Mouse (Mus musculus) thymus, postnatal 36 days (tissue): ENCODE data around the gene Dpm1.

ENCODE experiments used
- DNase-seq, 2 experiments: peaks; one replicate each; pipeline ENCODE4 v3.0.0; 2022; ENCODE audit warnings: mixed read lengths in 2 of 2

Dpm1 gene

DNA sequence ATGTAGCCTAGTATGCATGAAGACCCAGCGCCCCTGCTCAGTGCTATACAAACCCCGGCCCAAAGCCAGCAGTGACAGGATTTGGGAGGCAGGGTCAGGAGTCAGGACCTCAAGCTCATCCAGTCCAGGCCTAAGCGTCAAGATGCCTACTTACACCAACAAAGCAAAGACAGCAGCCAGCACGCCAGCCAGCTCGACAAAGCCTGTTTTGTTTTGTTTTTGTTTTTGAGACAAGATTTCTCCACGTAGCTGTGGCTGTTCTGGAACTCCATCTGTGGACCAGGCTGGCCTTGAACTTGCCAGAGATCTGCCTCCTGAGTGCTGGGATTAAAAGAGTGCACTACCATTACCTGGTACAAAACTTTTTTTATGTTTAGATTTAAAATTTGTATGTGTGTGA lies 7.1 kb downstream of the Dpm1 start:
- no peak for DNase-seq

DNA sequence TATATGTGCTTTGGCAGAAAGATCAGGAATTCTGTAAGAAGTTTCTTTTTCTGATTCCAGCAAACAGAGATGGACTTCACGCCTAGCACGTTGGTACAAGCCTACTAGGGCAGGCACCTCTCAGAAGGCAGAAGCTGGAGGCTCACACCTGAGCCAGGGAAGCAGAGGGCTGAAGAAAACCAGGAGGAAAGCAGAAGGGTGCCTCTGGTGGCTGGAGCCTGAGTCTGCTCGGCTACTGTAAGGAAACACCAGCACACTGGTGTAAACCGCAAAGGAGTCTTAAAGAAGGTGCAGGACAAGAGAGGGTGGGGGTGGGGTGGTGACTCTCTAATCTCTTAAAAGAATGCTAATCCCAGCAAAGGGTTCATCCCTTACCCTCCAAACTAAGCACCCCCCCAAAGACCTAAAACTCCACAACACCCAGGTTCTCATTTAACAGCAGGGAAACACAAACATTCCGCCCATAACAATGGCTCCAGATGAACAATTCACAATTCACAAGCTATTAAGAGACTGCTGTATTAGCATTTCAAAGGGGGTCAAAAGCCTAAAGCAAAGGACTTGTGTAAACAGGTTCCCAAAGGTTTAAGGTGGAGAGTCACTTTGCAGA lies 16.5 kb downstream of the Dpm1 start:
- no peak for DNase-seq

DNA sequence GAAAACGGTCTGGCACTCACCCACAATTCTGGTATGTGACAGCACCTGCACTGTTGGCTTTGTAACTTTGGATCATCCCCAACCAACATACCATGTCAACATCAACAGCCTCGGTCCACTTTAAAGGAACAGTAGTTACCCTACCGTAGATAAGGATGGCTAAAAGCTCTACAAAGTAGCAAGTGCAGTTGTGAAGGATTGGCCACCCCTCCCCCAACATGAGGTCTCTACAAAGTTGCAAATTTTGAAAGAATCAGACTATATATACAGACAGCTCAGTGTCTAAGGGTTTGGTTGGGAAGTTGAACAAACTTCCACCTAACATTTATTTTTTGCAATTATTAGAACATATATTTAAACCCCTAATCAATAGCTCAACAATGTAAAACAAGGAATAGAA lies 22.5 kb downstream of the Dpm1 start:
- no peak for DNase-seq

DNA sequence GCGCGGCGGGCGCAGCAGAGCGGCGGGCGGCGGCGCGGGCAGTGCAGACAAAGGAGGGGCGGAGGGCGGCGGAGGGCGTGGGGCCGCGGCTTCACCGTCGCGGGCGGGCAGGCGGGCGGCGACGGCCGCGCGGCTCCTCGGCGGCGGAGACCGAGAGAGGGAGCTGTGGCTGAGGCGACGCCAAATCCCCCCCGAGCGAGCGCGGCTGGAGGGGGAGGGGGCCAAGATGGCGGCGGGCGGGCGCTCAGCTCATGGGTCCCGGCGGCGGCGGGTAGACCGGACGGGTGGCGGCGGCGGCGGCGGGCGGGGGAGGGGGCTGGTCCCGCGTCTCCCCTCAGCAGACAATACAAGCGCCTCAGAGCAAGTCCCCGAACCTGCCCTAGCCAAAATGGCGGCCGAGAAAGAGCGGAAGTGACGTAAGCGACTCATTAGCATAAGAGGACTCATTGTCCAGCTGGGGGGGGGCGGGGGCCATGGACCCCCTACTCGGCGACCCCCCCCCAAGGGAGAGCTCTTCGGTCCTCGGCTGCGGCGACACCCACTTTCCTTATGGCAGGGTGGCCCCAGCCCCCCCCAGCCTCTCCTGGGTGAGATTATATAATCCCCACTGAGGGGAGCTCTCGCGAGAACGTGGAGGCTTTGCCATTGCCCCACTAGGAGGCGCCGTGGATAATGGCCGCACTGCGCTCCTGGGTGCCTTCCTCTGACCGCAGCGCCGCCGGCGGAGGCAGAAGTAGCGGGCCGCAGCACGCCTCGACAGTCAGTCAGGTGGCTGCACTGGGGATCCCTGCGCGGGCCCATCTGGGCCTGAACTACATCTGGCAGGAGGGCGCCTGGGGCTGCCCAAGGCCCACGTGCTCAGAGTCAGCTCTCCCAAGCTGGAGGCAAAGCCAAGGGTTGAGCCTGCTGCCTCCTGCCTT lies 23.4 kb downstream of the Dpm1 start, which contains the start of gene Adnp:
Gene Adnp, minus strand, starts transcription at position 388 of the 920 bp plus-strand sequence.
- DNase-seq, result peak; percentile 97

DNA sequence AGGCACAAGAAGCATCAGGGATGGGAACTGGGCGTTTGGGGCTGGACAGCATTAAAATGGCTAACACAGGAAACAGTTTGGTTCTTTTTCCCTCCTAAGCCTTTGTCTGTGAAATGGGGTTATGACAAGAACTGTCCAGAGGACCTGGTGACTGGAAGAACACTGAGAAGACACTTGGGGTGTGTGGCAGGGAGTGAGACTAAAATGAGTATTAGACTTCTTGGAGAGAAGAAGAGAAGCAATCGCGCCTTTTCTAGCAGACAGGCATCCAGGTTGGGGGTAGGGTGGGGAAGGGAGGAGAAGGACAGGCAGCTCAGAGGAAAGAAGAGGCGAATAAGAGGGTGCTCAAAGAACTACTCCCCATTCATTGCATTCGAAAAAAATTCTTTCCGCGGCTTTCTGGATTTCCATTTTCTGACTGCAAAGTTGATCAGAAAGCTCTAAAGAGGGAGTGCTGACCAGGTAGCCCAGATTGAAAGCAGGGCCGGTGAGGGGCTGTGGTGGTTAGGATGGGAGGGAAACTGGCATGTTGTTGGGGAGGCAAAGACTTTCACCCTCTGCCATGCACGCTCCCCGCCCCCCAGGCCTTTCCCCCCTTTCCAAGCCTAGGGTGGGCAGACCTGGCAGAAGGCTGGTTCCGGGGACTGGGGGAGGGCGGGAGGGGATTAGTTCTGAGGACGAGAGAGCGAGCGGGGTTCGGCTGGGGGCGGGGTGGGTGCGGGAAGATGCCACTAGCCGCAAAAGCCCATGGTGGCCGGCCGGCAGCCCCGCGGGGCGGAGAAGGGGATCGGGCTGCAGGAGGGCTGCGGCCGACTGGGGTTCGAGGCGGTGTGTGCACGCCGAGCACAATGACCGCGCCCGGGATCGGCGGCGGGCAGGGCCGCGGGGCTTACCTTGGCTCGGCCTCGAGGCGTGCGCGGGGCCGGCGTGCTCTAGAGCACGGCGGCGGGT lies 24.4 kb downstream of the Dpm1 start:
- peak; percentile 44 to 59 for DNase-seq

DNA sequence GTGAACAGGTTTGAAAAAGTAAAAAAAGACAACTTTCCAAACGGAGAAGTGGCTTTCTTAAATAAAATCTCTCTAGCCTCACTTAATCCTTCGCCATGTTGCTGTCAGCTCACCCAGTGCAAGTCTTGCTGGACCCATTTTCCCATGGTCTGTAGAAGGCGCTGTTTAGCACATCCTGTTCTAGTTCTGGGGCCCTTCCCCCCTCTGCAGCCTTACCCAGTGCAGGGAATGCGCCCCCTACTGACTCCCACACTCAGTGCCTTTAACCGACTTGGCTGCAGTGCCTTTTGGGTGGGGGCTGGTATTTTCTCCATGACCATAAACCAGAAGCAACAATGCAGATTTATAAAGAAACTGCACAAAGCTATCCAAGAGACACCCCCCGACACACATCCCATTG lies 25.1 kb downstream of the Dpm1 start:
- peak; percentile 87 to 89 for DNase-seq

DNA sequence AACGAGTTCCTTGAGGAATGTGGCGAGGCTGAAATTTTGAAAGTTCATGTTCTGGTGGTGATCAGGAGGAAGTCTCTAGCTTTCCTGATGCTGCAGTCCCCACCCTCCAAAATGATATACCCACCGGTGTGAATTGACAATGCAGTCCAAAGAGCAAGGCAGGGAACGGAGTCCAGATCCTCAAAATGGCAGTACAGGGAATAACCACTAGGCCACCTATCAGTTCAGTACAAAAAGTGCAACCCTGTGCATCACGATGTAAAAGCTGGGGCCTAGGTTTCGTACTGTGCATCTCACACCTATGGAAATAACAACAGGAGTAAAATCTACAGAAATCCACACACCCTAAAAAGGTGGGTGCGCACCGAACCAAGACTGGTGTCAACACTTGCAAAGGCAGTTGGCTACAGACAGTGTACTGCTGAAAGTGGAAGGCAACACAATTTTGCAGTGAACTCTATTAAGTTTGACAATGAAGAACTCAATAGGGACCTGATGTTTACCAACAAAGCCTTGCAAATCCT lies 25.9 kb downstream of the Dpm1 start:
- DNase-seq, result no peak

DNA sequence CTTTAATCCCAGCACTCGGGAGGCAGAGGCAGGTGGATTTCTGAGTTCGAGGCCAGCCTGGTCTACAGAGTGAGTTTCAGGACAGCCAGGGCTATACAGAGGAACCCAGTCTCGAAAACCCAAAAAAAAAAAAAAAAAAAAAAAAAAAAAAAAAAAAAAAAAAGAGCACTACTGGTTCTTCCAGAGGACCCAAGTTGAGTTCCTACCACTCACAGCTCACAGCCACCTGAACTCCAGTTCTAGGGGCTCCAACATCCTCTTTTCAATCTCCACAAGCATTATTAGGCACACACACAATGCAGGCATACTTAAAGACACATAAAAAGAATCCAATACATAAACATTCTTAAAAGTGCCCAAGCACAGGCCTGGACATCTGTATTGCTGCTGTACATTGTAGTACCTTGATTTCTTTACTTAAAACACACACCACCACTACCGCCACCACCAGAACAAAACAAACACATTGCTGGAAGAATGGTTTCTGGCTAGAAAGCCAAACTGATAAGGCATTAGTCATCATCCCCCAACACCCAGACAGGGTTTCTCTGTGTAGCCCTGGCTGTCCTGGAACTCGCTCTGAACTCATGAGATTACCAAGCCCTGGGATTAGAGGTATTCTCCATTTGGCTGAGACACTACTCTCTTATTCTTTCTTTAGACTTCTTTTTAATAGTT lies 30.2 kb downstream of the Dpm1 start:
- DNase-seq, result no peak

DNA sequence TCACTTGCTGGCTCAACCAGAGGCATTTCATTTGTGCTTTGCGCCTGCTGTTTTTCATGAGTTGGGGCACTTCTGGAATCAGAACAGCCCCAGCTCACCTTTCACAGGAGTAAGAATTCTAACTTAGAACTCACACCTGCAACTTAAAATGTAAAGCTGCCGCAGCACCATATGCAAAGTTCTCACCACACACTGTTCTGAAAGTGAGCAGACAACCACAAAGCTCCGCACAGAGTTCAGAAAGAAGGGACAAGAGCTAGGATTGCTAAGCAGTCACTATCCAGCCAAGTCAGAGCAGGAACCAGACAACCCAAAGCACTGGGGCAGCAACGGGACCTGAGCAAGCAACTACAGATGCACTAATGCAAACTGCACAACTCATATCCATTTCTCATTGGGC lies 30.9 kb downstream of the Dpm1 start:
- no peak for DNase-seq

DNA sequence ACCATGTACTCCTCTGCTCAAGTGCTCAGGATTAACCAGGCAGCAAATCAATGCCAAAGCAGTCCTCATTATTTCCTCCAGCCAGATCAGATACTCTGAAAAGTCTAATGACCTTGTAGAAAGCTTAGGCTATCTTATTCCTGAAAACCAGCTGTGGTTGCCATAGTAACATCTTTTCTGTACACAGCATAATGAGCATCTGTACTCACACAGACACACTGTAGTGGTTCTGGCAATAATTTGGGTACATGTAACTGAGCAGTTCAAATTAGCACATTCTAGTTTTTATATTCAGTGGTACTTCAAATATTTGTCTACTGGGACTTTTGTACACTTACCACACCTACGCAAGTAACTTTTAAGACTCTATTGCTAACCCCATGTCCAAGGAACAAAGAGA lies 32.0 kb downstream of the Dpm1 start:
- no peak for DNase-seq

DNA sequence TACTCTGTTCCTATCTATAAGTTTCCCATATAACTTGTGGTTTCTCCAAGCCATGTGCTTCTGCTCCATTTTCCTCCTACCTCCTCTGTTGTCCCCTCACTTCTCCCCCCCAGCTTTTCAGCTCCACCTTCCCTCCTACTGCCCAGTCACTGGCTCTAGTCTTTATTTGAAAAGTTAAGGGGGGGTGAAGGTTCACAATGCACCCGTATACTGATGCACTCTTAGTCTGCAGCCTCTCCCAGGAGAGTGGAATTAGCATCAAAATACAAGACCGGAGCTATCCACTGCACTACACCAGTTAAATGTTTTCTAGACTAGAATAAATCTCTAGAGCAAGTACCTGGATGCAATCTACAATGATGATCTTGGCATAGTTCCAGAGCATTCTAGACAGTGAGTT lies 34.7 kb downstream of the Dpm1 start:
- DNase-seq, result no peak

DNA sequence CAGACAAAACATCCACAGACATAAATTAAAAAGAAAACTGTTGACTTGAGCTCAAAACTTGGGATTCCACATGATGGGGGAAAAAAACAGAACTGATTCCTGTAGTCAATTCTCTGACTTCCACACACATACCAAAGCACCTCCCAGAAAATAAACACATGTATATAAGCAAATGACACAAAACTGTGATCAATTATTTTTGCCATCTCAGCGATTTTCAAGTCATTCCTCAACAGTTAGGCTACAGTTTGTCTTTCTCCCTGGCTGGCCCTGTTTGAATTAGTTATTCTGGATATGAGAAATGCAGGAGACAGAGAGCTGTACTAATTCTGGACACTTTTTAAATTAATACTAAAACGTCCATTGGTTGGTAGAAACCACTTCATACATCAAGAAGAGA lies 36.7 kb downstream of the Dpm1 start:
- no peak for DNase-seq

DNA sequence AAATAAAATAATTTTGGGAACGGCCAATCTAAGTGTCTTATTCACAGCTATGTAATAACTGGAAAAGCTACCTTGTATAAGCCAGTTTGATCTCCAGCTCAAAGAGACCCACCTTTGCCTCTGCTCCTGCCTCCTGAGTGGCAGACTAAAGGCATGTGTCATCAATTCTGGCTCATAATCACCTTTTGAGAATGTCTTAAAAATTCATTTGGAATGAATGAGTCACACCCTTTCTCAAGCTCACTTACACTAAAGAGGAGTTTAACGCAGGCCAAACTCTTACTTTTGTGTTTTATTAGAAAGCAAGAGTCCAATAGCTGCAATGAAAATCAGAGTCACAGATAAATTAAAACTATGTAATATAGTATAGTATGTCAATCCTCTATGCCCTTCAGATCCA lies 38.5 kb downstream of the Dpm1 start:
- no peak for DNase-seq

DNA sequence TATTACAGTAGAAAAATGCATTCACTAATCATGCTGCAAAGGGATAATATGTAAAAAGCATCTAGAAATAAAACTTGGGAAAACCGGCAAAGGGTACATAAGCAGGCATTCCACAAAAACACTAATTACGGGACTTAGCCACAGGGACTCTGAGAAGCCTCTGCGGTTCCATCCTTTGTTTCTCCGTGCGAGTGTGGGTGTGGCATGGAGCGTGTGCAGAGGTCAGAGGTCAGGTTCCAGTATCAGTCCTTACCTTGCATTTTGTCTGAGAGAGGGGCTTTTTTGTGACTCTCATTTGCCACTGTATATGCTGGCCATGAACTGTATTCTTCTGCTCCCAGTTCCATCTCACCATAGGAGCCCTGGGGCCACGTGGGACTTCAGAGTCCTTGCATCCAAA lies 54.4 kb downstream of the Dpm1 start:
- DNase-seq, result no peak

DNA sequence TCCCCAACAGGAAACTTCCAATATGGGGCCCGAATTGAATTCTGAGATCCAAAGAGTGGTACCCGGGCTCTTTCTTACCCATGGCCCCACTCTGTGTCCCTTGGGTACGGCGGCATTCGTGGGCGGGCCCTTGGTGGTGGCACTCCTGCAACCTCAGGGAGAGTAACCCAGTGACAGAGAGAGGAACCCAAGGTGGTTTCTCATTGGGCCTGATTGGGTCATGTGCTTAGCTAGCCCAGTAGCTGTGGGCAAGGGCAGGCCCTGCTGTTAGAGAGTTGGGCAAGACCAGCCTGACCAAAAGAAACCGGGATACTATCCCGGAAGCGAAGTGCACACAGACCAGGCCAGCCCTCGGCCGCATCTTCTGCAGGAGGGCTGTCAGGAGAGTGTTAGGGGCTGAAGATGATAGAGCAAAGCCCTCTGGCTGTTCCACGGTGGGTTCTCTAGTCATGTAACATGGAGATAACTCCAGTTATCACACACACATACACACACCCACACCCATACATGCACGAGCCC lies 60.2 kb downstream of the Dpm1 start:
- peak; percentile 27 to 34 for DNase-seq

DNA sequence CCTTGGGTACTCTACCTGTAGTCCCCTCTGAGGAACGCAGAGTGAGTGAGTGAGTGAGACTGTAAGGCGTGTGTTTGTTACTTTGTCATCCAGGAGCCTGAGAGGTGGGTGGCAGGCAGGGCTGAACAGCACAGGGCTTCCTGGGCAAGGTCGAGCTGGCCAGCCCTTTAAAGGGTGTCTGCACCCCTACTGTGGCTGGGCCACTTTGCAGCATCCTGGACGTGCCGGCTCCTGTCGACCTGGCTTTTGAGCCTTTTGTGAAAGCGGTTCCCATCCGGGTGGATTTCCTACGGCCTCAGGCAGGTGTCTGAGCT lies 60.6 kb downstream of the Dpm1 start:
- no peak for DNase-seq

DNA sequence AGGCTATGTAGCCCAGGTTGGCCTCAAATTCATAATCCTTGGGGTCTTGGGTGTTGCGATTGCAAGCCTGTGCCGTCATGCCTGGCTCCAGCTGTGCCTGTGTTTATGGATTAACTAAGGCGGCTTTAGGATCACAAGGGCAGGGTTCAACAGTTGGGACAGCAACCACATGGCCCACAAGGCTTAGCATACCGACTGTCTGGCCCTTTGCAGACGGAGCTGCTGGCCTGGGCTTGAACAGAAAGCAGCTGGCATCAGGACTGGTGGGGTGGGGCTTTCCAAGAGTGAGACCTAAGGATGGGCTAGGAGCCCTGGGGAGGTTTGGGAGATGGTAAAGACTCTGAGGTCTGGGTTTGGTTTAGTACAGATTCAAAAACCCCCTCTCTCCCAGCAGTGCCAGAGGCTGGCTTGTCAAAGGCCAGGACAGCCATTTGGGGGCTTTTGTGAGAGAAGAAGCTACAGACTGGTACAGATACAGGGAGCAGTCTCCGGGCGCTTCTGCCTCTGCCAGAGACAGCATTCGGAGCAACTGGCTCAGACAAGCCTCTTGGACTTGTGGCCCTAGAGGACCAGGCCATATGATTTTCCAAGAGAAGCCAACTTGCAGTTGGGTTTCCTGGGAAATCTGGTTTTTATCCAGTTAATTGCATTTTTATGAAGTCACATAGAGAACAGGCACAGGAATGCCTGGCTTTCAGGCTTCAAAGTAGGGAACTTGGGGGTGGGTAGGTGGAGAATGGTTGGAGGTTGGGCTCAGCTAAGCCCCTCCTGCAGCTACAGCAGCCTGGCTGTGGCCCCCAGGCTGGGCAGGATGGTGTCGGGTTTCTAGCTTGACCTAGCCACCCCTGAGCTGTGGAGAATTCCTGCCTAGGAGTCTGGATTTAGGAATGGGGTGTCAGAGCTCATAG lies 61.2 kb downstream of the Dpm1 start:
- no peak for DNase-seq

DNA sequence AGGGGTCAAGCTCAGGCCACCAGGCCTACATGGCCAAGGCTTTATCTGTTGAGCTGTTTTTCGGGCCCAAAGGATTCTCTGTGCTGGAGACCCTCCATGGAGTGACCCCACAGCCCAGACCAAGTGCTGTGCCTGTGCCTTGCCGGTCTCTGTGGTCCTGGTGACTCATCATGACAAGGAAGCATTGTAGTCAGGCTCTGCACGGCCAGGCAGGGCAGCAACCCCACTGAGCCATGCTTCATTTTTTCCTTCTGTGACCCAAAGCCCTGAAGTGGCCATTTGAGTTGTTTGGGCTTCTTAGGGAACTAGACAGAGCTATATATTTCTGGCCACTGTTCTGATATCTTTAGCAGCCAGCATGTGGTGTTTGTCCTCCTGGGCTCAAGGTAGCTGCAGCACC lies 62.6 kb downstream of the Dpm1 start:
- DNase-seq, result no peak

DNA sequence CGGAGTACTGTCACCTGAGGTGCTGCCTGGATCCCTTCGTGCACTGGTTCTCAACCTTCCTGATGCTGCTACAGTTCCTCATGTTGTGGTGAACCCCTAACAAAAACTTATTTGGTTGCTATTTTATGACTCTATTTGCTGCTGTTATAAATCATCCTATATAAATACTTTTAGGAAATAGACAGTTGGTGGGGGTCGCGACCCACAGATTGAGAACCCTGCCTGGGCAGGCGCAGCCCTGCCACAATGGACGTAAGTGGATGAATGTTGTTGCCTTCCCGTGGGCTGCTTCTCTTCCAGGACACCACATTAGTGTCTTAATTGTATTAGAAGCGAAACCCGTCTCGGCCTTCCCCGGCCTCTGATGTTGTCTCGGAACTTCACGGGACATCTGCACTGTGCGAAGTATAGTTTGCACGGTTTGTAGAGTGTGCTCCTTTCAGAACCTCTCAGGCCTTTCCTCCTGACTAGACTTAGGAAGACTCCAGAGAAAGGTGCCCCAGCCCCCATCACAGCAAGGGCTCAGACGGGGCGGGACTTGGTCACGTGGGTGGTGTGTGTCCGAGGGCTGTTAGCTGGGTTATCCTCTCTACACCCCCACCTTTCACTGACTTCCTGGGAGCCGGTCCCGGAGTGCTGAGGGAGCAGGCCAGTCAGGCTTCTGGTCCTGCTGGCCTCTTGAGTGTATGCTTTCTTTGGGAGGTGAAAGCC lies 63.5 kb downstream of the Dpm1 start:
- DNase-seq, result no peak

DNA sequence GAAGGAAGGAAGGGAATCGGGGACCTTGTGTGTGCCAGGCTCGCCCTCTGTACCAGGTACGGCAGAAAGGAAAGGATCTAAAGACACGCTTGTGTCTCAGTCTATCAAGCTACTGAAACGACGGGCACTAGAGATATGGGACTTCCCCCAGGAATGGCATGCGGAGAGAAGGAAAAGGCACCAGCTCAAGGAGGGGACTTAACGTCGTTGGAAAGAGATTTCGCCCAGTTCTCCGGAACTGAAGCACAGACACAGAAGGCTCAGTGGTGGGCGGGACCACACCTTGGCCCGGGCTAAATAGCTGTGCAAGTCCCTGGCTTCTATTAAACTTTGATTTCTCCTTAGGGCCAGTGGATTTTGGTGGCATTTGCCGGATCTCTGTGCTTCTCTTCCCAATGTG lies 68.4 kb downstream of the Dpm1 start:
- DNase-seq, result no peak
